Mouse (Mus musculus) activated CD4-positive, CD25-positive, alpha-beta regulatory T cell, adult 4 months (primary cell): ENCODE data around the gene Stim1. TPM values are rescaled to one million over a fixed set of nuclear protein-coding genes. Genes with fewer than 3 reads are reported as not detected.
"Not testable (repeated sequence)": the region's sequence is repeated elsewhere in the genome, so short reads cannot be mapped to it uniquely, and the experiment has no call there.

Experiments
- ATAC-seq: one replicate; pipeline ENCODE4 v1.8.0; 2017
- polyA plus RNA-seq, 2 experiments: library from polyadenylated mRNA; unstranded; fragments of 100-300 nt; shearing (Covaris generic); gene quantifications; one replicate each; pipeline ENCODE4 v1.2.1; 2017

Stim1 gene
- polyA plus RNA-seq, 2 experiments from 2014 or later: 39.4 to 46.8 TPM

DNA sequence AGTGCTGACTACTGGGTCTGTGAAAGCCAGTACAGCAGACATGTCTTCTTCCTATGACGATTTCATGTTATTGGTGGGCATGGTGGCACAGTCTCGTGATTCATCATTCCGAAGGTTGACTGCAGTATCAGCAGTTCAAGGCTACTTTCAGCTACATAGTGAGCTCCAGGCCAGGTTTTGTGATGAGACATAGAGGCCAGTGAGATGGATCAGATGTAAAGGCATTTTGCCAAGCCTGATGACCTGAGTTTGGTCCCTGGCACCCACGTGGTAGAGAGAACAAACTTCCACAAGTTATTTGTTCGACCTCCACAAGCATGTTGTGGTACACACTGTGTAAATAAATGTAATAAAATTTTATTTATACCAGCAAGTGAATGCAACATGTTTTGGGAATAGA is 102.9 kb downstream of the Stim1 start:
- ATAC-seq: no peak

DNA sequence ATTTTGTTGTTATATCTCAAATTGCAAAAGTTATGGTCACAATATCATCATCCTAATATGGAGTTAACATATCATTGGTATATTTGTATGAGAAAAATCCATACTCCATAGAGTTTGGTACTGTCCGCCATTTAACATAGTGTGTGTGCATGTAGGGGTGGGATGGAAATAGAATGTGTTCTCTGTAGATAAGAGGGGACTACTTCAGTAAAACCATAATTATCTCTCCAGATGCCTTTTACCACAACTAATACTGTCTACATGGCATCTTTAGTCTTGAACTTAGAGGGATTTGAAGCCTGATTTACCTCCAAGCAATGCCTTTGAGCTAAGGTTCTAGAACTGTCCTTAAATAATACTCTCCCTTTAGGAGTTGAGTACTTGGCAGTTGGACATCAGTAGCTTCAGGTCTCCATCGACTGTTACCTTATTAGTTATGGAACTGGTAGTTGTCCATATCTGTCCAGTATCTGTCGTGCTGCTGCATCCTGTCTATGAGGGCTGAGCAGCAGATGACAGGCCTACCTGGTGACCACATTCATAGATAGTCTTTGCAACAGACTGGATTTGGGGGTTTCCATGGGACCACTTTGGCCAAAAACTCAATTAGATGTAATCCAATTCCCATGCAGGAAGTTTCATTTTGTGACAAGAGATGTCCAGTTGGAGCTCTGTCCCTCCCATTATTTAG is 105.9 kb downstream of the Stim1 start:
- no peak for ATAC-seq

GRCm38 (mm10) chr7:102383221-102383620 is 115.6 kb downstream of the Stim1 start:
- ATAC-seq: no peak

GRCm38 (mm10) chr7:102385973-102386372 is 118.4 kb downstream of the Stim1 start:
- ATAC-seq: no peak

DNA sequence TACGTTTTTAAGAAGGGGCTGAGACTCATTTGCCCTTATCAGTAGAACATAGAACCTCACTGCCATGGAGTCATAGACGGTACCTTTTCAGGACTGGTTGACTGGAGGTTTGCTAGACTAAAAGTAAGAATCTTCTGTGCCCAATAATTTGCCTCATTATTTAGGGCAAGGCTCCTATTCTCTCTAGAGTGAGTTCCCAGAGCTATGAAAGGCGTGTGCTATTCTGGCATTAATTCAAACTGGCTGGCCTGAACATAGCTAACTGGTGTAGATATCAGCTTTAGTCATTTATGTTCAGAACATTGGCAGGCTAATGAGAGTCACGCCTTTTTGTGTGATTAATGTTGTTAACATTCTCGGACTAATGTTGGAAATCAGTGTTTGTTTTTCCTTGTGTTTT is 121.5 kb downstream of the Stim1 start:
- ATAC-seq: no peak

GRCm38 (mm10) chr7:102393898-102394297 is 126.3 kb downstream of the Stim1 start:
- no peak for ATAC-seq

GRCm38 (mm10) chr7:102395894-102396293 is 128.3 kb downstream of the Stim1 start:
- no peak for ATAC-seq

GRCm38 (mm10) chr7:102396331-102396730 is 128.7 kb downstream of the Stim1 start:
- ATAC-seq: no peak

DNA sequence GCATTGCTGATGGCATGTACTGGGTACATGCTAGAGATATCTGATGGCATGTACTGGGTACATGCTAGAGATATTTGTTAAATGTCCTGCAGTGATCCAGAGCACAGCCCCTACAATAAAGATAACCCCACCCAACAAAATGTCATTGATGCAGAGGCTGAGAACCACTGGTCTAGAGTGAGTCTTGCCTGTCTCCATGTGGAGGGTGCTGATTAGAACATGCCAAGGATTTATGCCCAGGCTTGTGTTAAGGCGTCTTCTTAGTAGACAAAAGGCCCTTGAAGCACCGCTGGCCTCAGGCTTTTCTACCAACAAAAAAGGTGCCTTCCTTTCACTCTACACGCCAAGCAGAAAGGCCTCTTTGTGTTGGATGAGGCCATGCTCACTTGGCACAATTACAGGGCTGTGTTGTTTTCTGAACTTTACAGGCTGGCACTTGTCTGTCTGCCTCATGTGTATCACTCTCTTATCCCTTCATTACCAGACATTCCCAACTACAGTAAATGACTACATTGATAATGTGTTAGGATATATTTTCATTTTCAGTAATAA is 131.7 kb downstream of the Stim1 start:
- ATAC-seq: no peak

DNA sequence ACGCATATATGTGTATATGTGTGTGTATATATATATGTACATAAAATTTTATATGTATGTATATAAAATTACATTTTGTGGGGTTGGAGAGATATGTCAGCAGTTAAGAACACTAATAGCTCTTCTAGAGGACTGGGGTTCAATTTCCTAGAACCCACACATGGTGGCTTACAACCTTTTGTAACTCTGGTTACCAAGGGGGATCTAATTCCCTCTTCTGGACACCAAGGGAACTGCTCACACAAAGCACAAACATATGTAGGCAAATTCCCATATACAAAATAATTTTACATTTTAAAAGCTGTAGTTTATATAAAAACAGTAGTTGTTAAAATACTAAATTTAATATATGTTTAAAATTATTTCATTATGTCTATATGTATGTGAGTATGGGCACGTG is 136.5 kb downstream of the Stim1 start:
- ATAC-seq: no peak

- no peak for ATAC-seq
Observed at GRCm38 (mm10) chr7:102407440-102407839, 139.8 kb downstream of the Stim1 start.

DNA sequence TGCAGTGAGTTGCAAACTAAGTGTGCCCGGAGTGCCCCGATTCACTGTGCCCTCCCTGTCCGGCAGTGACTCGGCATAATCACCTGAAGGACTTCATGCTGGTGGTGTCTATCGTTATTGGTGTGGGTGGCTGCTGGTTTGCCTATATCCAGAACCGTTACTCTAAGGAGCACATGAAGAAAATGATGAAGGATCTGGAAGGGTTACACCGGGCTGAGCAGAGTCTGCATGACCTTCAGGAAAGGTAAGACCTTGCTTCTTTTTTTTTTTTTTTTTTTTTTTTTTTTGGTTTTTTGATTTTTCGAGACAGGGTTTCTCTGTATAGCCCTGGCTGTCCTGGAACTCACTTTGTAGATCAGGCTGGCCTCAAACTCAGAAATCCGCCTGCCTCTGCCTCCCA is 147.7 kb downstream of the Stim1 start:
- not testable (repeated sequence) for ATAC-seq

GRCm38 (mm10) chr7:102415841-102416240 is 148.2 kb downstream of the Stim1 start:
- no peak for ATAC-seq

- peak; percentile 77 for ATAC-seq
Observed at GRCm38 (mm10) chr7:102417398-102417797, 149.8 kb downstream of the Stim1 start.

GRCm38 (mm10) chr7:102422036-102422435 is 154.4 kb downstream of the Stim1 start:
- ATAC-seq: no peak

GRCm38 (mm10) chr7:102425933-102426685 is 158.5 kb downstream of the Stim1 start:
- peak; percentile 79 for ATAC-seq

- no peak for ATAC-seq
Observed at GRCm38 (mm10) chr7:102434344-102434743, 166.7 kb downstream of the Stim1 start.

GRCm38 (mm10) chr7:102440822-102441656 is 173.4 kb downstream of the Stim1 start:
- no peak for ATAC-seq

- ATAC-seq: peak; percentile 99
Observed at GRCm38 (mm10) chr7:102441657-102442391, 174.2 kb downstream of the Stim1 start, which contains the start of gene Rrm1. Gene Rrm1, plus strand, starts transcription at chr7:102441695.

DNA sequence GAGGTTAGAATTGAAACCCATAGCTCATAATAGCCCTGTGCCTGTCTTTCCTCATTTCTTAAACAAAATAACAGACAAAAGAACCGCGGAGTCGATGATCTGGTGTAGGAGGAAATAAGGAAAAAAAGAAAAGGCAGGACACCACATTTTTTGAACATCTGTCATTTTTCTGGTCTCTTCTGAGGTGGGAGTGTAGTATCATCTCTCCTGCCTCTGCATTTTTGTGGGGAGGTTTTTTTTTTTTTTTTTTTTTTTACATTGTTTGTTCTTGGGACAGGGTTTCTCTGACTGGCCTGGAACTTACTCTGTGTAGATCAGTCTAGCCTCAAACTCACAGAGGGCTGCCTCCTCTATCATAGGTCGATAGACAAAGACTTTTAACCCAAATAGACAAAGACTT is 174.8 kb downstream of the Stim1 start:
- no peak for ATAC-seq

- ATAC-seq: no peak
Observed at GRCm38 (mm10) chr7:102444301-102444700, 176.7 kb downstream of the Stim1 start.

DNA sequence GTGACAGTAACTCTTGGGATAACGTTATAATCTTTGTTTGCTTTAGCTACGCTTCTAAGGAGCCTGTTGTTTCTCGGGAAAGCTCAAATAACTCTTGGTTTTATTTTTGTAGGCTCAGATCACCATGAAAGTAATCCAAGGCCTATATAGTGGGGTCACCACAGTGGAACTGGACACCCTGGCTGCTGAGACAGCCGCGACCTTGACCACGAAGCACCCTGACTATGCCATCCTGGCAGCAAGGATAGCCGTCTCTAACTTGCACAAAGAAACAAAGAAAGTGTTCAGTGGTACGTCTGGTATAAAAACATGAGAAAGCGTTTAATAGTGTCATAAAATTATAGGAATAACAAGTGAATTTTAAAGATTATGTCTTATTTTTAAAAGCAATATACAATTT is 178.8 kb downstream of the Stim1 start:
- no peak for ATAC-seq
